Mouse (Mus musculus): ENCODE results near the gene Fmnl2. TPM values are rescaled to one million over a fixed set of nuclear protein-coding genes. Genes with fewer than 3 reads are reported as not detected.

The Fmnl2 gene
- polyA plus RNA-seq, 1 experiment from 2014 or later, result 11.2 TPM

DNA sequence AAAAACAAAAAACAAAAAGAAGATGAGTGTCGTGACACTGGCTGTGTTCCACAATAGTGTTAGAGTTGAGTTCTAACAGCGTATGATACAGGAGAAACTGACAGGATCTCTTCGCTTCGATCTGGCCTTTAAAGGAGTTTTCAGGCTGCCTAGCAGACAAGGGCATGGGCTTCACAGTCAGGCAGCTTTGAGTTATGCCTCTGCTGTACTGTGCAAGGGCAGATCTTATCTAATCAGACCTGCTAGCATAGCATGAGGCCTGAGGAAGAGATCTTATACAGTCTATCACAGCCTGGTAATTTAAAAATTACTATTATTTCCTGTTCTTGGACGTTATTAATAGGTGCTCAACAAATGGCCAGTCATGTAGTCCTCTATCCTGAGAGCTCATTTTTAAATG lies 86.9 kb downstream of the Fmnl2 start:
- no peaks in the 10 kb centered on the region for H3K9me3 ChIP-seq (ENCODE audit: control insufficient read depth, low read length)
- peaks cover 10% of the 10 kb centered on the region; the same call in 1 of the 2 replicates for H3K4me1 ChIP-seq (ENCODE audit: control insufficient read depth, insufficient read depth, low read length)
- no peak overlapping the region for H3K27ac ChIP-seq (replicated peaks; ENCODE audit: low read depth, low read length)
- no peak overlapping the region for H3K9ac ChIP-seq (ENCODE audit: low read length)
- no peak overlapping the region for H3K4me2 ChIP-seq (ENCODE audit: low read depth, severe bottlenecking)
- no peaks in the 10 kb centered on the region for H3K27me3 ChIP-seq (ENCODE audit: control insufficient read depth, insufficient read depth, low read length)
- no peak for ATAC-seq (ENCODE audit: insufficient number of reproducible peaks, low FRiP score, low TSS enrichment, low read depth)
- peaks cover 2% of the 10 kb centered on the region; the same call in 1 of the 2 replicates for H3K36me3 ChIP-seq (ENCODE audit: control insufficient read depth, insufficient read depth, low read length)
- WGBS, result 87% methylated on average over 5 of the region's 5 CpGs
- DNase-seq (ENCODE audit: low spot score), result no peak
- no peak overlapping the region for H3K4me3 ChIP-seq (ENCODE audit: low read depth, low read length)

- Histone ChIP-seq H3K9ac (ENCODE audit: low read length) (no peak overlapping the region), H3K4me2 (ENCODE audit: low read depth, severe bottlenecking) (no peak overlapping the region), H3K27me3 (ENCODE audit: control insufficient read depth, insufficient read depth, low read length) (no peaks in the 10 kb centered on the region), H3K9me3 (ENCODE audit: control insufficient read depth, low read length) (no peaks in the 10 kb centered on the region), H3K27ac (replicated peaks; ENCODE audit: low read depth, low read length) (no peak overlapping the region), H3K4me1 (ENCODE audit: control insufficient read depth, insufficient read depth, low read length) (peaks cover 7% of the 10 kb centered on the region; the same call in 1 of the 2 replicates), H3K36me3 (ENCODE audit: control insufficient read depth, insufficient read depth, low read length) (peaks cover 2% of the 10 kb centered on the region; the same call in 1 of the 2 replicates), H3K4me3 (ENCODE audit: low read depth, low read length) (no peak overlapping the region)
- ATAC-seq (ENCODE audit: insufficient number of reproducible peaks, low FRiP score, low TSS enrichment, low read depth), result no peak
- 44% methylated on average over 2 of the region's 2 CpGs for WGBS
- no peak for DNase-seq (ENCODE audit: low spot score)
These were observed 88.4 kb downstream of the Fmnl2 start for GRCm38 (mm10) chr2:52946074-52946473.

DNA sequence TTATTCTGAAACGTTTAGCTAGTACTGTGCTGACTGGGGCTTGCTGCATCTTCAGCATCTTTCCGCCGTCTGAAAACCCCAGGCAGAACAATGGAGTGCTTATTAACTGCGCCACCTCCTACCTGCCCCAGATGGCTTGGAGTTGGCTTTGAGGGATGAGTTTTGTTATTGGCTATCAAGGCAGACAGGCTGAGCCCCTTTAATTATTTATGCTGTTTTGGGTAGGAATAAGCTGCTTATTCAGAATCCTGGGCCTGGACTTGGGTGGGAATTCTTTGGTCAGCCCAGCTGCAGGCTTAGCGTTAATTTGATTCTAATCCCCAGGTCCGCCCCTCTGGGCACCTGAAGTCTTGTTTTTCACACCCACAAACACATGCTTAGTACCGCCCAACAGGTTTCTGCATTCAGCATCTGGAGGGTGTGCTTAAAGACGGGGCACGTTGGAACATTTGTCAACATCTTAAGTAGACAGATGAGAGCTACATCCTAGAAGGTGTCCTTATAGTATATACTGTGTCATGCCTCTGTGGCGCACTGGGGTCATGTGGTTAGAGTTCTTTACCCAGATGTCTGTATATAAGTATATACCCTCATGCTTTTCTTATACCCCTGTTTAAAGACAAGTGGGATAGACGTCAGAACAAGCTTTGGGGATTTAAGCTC lies 89.0 kb downstream of the Fmnl2 start:
- WGBS, result 39% methylated on average over 11 of the region's 11 CpGs
- peak; percentile 14; the same call in 1 of the 2 replicates for ATAC-seq (ENCODE audit: insufficient number of reproducible peaks, low FRiP score, low TSS enrichment, low read depth)
- Histone ChIP-seq H3K9ac (ENCODE audit: low read length) (no peak overlapping the region), H3K27me3 (ENCODE audit: control insufficient read depth, insufficient read depth, low read length) (no peaks in the 10 kb centered on the region), H3K4me3 (ENCODE audit: low read depth, low read length) (no peak overlapping the region), H3K36me3 (ENCODE audit: control insufficient read depth, insufficient read depth, low read length) (peaks cover 2% of the 10 kb centered on the region; the same call in 1 of the 2 replicates), H3K4me1 (ENCODE audit: control insufficient read depth, insufficient read depth, low read length) (peaks cover 8% of the 10 kb centered on the region; the same call in 1 of the 2 replicates), H3K27ac (replicated peaks; ENCODE audit: low read depth, low read length) (no peak overlapping the region), H3K4me2 (ENCODE audit: low read depth, severe bottlenecking) (no peak overlapping the region), H3K9me3 (ENCODE audit: control insufficient read depth, low read length) (no peaks in the 10 kb centered on the region)
- DNase-seq (ENCODE audit: low spot score), result no peak

DNA sequence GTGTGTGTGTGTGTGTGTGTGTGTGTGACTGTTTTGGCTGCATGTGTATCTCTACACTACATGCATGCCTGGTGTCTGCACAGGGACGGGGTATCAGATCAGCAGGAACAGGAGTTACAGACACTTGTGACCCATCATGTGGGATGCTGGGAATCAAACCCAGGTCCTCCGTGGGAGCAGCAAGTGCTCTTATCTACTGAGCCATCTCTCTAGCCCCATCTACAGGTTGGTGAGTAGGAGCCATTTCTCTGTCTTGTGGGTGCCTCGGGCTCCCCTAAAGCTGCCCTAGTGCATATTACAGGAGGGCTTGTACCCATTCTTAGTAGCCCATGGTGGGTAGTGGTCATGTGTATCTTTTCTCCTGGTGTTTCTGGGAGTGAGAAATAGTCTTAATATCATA lies 90.7 kb downstream of the Fmnl2 start:
- Histone ChIP-seq H3K9me3 (ENCODE audit: control insufficient read depth, low read length) (no peaks in the 10 kb centered on the region), H3K4me1 (ENCODE audit: control insufficient read depth, insufficient read depth, low read length) (peaks cover 11% of the 10 kb centered on the region; the same call in 1 of the 2 replicates), H3K27me3 (ENCODE audit: control insufficient read depth, insufficient read depth, low read length) (no peaks in the 10 kb centered on the region), H3K4me2 (ENCODE audit: low read depth, severe bottlenecking) (no peak overlapping the region), H3K9ac (ENCODE audit: low read length) (no peak overlapping the region), H3K4me3 (ENCODE audit: low read depth, low read length) (no peak overlapping the region), H3K27ac (replicated peaks; ENCODE audit: low read depth, low read length) (no peak overlapping the region), H3K36me3 (ENCODE audit: control insufficient read depth, insufficient read depth, low read length) (peaks cover 2% of the 10 kb centered on the region; the same call in 1 of the 2 replicates)
- ATAC-seq (ENCODE audit: insufficient number of reproducible peaks, low FRiP score, low TSS enrichment, low read depth) (no peak), DNase-seq (ENCODE audit: low spot score) (no peak)
- 94% methylated on average over 3 of the region's 3 CpGs for WGBS

DNA sequence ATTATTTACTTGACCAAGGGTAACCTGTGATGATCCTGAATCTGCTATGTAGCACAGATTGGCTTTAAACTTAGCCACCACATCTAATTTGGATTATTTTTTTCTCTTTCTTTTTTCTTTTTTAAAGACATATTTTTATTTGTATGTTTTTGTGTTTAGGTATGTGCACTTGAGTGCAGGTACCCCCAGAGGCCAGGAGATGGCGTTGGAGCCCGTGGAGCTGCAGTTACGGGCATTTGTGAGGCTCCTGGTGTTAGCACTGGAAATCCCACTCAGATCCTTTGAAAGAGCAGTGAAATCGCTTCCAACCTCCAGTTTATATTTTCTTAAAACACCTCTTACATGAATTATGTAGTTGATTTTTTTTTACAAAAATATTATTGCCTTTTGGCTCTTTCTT lies 91.9 kb downstream of the Fmnl2 start:
- no peak for DNase-seq (ENCODE audit: low spot score)
- H3K27me3 ChIP-seq (ENCODE audit: control insufficient read depth, insufficient read depth, low read length), result no peaks in the 10 kb centered on the region
- H3K9ac ChIP-seq (ENCODE audit: low read length), result no peak overlapping the region
- H3K4me3 ChIP-seq (ENCODE audit: low read depth, low read length), result no peak overlapping the region
- H3K4me1 ChIP-seq (ENCODE audit: control insufficient read depth, insufficient read depth, low read length), result peaks cover 11% of the 10 kb centered on the region; the same call in 1 of the 2 replicates
- H3K4me2 ChIP-seq (ENCODE audit: low read depth, severe bottlenecking), result no peak overlapping the region
- 95% methylated on average over 4 of the region's 4 CpGs for WGBS
- peaks cover 2% of the 10 kb centered on the region; the same call in 1 of the 2 replicates for H3K36me3 ChIP-seq (ENCODE audit: control insufficient read depth, insufficient read depth, low read length)
- no peak for ATAC-seq (ENCODE audit: insufficient number of reproducible peaks, low FRiP score, low TSS enrichment, low read depth)
- no peak overlapping the region for H3K27ac ChIP-seq (replicated peaks; ENCODE audit: low read depth, low read length)
- H3K9me3 ChIP-seq (ENCODE audit: control insufficient read depth, low read length), result no peaks in the 10 kb centered on the region

DNA sequence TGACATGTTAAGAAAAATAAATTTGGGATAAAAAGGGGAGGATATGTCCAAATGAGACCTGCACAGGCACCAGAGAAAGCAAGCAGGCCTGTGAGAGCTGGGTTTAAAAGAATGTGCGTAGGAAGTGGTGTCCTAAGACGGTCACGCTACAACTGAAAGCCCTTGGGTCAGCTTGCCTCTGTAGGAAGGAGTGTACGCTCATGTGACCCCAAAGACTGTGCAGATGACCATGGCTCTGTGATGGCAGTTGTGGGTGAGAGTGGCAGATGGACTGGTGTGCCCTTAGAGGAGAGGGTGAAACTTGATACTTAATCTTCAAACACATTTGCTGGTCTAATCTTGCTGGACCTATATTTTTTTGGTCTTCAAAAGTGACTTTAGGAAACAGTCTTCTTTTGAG lies 92.6 kb downstream of the Fmnl2 start:
- no peak for DNase-seq (ENCODE audit: low spot score)
- ATAC-seq (ENCODE audit: insufficient number of reproducible peaks, low FRiP score, low TSS enrichment, low read depth), result no peak
- H3K4me2 ChIP-seq (ENCODE audit: low read depth, severe bottlenecking), result no peak overlapping the region
- H3K27ac ChIP-seq (replicated peaks; ENCODE audit: low read depth, low read length), result no peak overlapping the region
- no peak overlapping the region for H3K4me3 ChIP-seq (ENCODE audit: low read depth, low read length)
- no peaks in the 10 kb centered on the region for H3K27me3 ChIP-seq (ENCODE audit: control insufficient read depth, insufficient read depth, low read length)
- peaks cover 11% of the 10 kb centered on the region; the same call in 1 of the 2 replicates for H3K4me1 ChIP-seq (ENCODE audit: control insufficient read depth, insufficient read depth, low read length)
- H3K36me3 ChIP-seq (ENCODE audit: control insufficient read depth, insufficient read depth, low read length), result peaks cover 2% of the 10 kb centered on the region; the same call in 1 of the 2 replicates
- H3K9ac ChIP-seq (ENCODE audit: low read length), result no peak overlapping the region
- WGBS, result 90% methylated on average over 4 of the region's 4 CpGs
- no peaks in the 10 kb centered on the region for H3K9me3 ChIP-seq (ENCODE audit: control insufficient read depth, low read length)

- 82% methylated on average over 6 of the region's 6 CpGs for WGBS
- no peak overlapping the region for H3K27ac ChIP-seq (replicated peaks; ENCODE audit: low read depth, low read length)
- no peaks in the 10 kb centered on the region for H3K27me3 ChIP-seq (ENCODE audit: control insufficient read depth, insufficient read depth, low read length)
- no peak overlapping the region for H3K4me2 ChIP-seq (ENCODE audit: low read depth, severe bottlenecking)
- H3K4me3 ChIP-seq (ENCODE audit: low read depth, low read length), result no peak overlapping the region
- ATAC-seq (ENCODE audit: insufficient number of reproducible peaks, low FRiP score, low TSS enrichment, low read depth) (no peak), DNase-seq (ENCODE audit: low spot score) (no peak)
- H3K4me1 ChIP-seq (ENCODE audit: control insufficient read depth, insufficient read depth, low read length), result peaks cover 4% of the 10 kb centered on the region; the same call in 1 of the 2 replicates
- no peaks in the 10 kb centered on the region for H3K9me3 ChIP-seq (ENCODE audit: control insufficient read depth, low read length)
- H3K9ac ChIP-seq (ENCODE audit: low read length), result no peak overlapping the region
- H3K36me3 ChIP-seq (ENCODE audit: control insufficient read depth, insufficient read depth, low read length), result peaks cover 2% of the 10 kb centered on the region; the same call in 1 of the 2 replicates
These were observed 94.6 kb downstream of the Fmnl2 start for GRCm38 (mm10) chr2:52952202-52952730.

DNA sequence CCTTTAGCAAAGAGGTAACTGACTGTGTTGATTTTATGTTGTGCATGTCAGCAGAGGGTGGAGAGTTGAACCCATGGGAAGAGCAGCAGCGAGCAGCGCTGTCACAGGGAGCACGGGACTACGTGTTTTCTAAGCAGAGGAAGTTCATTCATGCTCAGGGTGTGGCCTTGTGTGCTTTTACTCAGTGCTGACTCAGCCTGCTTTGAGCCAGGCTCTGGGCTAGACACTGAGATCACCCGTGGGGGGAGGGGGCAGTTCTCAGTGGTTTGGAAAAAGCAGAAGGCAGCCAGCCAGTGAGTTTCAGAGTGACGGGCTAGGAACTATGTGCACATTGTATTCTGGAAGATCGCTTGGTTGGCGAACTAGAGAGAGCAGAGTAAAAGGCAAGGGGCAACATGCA lies 97.4 kb downstream of the Fmnl2 start:
- DNase-seq (ENCODE audit: low spot score) (no peak), ATAC-seq (ENCODE audit: insufficient number of reproducible peaks, low FRiP score, low TSS enrichment, low read depth) (no peak)
- Histone ChIP-seq H3K36me3 (ENCODE audit: control insufficient read depth, insufficient read depth, low read length) (no peaks in the 10 kb centered on the region), H3K27me3 (ENCODE audit: control insufficient read depth, insufficient read depth, low read length) (no peaks in the 10 kb centered on the region), H3K9me3 (ENCODE audit: control insufficient read depth, low read length) (no peaks in the 10 kb centered on the region), H3K27ac (replicated peaks; ENCODE audit: low read depth, low read length) (no peak overlapping the region), H3K4me1 (ENCODE audit: control insufficient read depth, insufficient read depth, low read length) (peaks cover 24% of the 10 kb centered on the region), H3K4me2 (ENCODE audit: low read depth, severe bottlenecking) (no peak overlapping the region), H3K9ac (ENCODE audit: low read length) (no peak overlapping the region), H3K4me3 (ENCODE audit: low read depth, low read length) (no peak overlapping the region)
- 86% methylated on average over 8 of the region's 8 CpGs for WGBS

All from limb, embryonic 11.5 days (tissue).